Mouse (Mus musculus): ENCODE results near the gene AL731706.1. TPM values are rescaled to one million over a fixed set of nuclear protein-coding genes. Genes with fewer than 3 reads are reported as not detected.
"Not testable (repeated sequence)": the region's sequence is repeated elsewhere in the genome, so short reads cannot be mapped to it uniquely, and the experiment has no call there.

Gene AL731706.1
- polyA plus RNA-seq, 1 experiment: 47.9 TPM

DNA sequence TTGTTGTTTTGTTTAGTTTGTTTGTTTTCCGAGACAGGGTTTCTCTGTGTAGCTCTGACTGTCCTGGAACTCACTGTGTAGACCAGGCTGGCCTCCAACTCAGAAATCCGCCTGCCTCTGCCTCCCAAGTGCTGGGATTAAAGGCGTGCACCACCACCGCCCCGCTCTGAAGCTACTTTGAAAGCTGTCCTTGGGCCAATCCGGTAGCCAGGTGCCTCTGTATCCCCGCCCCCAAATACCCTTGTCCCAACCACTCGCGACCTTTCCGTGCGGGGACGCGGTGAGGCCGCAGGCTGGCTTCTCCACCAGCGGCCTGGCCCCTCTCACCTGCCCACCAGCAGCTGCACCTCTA is 497 bp downstream of the AL731706.1 start:
- Histone ChIP-seq H3K4me3 (ENCODE audit: insufficient read depth, low read depth, low read length) (peak overlapping the region; percentile 89), H3K27ac (replicated peaks; ENCODE audit: low read depth, low read length) (peak overlapping the region; percentile 99)
- H3K4me1 ChIP-seq (ENCODE audit: control insufficient read depth, insufficient read depth, insufficient read length, low read length): not testable (repeated sequence)

DNA sequence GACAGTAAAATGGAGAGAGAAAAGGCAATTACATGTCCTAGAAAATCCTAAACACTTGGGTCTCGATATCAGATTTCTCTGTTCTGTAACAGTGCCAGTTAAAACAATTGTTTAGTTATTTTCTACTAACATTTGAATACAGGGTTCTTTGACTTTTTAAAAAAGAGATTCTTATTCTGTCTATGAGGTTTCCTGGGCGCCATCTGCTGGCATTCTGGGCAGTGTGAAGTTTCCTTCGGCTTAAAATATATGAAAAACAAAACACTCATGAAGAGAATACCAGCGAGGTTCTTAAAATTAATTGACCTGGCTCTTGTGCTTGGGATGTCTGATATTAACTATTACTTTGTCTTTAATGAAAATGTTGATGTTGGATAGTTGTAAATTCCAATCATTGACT is 4.3 kb downstream of the AL731706.1 start:
- Histone ChIP-seq H3K4me3 (ENCODE audit: insufficient read depth, low read depth, low read length) (no peak overlapping the region), H3K27ac (replicated peaks; ENCODE audit: low read depth, low read length) (no peak overlapping the region), H3K4me1 (ENCODE audit: control insufficient read depth, insufficient read depth, insufficient read length, low read length) (no peaks in the 10 kb centered on the region)

DNA sequence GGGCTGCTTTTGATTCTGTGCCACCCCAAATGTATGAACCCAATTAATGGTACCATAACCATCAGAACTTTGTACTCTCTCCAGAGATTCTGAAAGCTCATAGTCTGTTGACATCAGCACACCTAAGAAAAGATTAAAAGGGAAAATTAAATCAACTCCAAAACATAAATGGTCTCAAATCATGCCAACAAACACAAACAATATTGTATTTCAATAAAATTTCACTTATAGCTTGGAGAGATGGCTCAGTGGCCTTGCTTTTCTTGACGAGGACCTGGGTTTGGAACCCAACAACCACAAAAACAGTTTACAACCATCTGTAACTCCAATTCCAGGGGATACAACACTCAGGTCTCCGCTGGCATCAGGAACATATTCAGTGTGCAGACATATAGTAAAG is 5.6 kb downstream of the AL731706.1 start, which contains the start of gene AL731706.2:
TSS of gene AL731706.2 (minus strand) at position 101 of the 400 bp plus-strand sequence.
- H3K4me1 ChIP-seq (ENCODE audit: control insufficient read depth, insufficient read depth, insufficient read length, low read length): no peaks in the 10 kb centered on the region
- H3K27ac ChIP-seq (replicated peaks; ENCODE audit: low read depth, low read length): no peak within 1 kb of the TSS
- H3K4me3 ChIP-seq (ENCODE audit: insufficient read depth, low read depth, low read length): no peak within 1 kb of the TSS

DNA sequence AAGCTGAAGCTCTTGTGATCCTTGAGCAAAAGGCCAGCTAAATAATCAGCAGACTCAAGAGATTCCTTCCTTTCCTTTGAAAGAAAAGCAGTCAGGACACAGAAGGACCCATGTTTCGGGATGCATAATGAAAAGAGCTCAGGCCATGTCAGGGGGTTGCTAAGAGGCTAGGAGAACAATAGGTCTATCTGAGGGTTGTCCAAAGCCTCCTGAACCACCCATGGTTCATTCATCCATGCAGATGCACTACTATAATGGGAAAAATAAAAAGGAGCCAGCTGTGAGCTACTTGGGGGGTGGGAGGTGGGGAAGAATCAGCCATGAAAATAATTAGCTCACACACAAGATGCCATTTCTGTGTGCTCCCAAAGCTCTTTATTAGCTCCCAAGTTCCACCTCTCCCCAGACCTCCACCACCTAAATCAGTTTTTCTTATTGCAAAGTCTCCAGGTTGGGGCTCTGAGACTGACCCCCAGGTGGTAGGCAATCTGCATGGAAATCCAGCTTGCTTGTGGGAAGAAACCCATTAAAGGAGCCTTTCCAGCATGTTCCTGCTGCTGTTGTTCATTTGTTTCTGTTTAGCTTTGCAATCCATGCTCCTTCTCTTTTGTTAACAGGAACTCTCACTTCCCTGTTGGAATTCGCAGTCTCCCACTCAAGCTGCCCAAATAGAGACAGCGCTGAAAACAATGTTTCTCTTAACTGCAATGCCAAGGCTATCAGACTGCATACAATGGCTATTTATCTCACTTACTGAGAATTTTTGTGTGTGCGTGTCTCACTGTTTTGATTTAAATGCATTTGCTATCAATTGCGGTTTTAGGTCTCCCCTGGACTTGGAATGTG is 36.4 kb downstream of the AL731706.1 start:
- no peak overlapping the region for H3K27ac ChIP-seq (replicated peaks; ENCODE audit: low read depth, low read length)
- no peaks in the 10 kb centered on the region for H3K4me1 ChIP-seq (ENCODE audit: control insufficient read depth, insufficient read depth, insufficient read length, low read length)
- no peak overlapping the region for H3K4me3 ChIP-seq (ENCODE audit: insufficient read depth, low read depth, low read length)

DNA sequence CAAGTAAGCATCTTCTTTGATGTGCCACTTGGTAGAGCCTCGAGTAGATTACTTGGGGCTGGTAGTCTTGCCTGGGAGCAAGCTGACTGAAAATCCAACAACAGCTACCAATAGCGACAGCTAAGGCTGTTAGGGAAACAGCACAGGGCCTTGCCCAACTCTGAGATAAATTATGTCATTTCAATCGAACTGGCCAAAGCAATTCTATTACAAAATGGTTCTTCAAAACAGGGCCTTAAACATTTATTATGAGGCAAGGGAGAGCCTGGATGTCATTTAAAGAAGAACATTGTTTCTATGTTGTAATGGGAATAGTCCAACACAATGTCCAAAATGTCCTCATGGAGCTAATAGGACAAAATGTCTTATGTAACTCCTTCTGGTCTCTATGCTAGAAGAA is 40.8 kb downstream of the AL731706.1 start:
- no peak overlapping the region for H3K4me3 ChIP-seq (ENCODE audit: insufficient read depth, low read depth, low read length)
- H3K4me1 ChIP-seq (ENCODE audit: control insufficient read depth, insufficient read depth, insufficient read length, low read length): no peaks in the 10 kb centered on the region
- H3K27ac ChIP-seq (replicated peaks; ENCODE audit: low read depth, low read length): no peak overlapping the region

DNA sequence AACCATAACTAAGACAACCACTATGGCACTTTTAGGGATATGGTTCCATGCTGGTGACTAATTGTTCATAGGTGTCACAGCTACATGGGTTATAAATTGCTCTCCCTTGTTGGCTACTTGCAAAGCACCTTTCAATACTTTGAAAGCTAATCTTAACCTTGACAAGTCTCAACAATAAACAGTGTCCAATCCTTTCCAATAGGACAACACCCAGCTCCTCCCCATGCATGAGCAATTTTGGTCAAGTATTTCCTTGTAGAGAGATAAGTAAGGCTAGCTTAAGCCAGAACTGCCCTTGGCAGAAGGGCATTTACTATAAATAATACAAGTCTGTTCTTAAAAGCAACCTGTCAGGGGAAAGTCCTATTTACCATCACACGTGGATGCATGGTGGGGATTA is 53.2 kb downstream of the AL731706.1 start:
- Histone ChIP-seq H3K4me1 (ENCODE audit: control insufficient read depth, insufficient read depth, insufficient read length, low read length) (no peaks in the 10 kb centered on the region), H3K27ac (replicated peaks; ENCODE audit: low read depth, low read length) (no peak overlapping the region), H3K4me3 (ENCODE audit: insufficient read depth, low read depth, low read length) (no peak overlapping the region)

DNA sequence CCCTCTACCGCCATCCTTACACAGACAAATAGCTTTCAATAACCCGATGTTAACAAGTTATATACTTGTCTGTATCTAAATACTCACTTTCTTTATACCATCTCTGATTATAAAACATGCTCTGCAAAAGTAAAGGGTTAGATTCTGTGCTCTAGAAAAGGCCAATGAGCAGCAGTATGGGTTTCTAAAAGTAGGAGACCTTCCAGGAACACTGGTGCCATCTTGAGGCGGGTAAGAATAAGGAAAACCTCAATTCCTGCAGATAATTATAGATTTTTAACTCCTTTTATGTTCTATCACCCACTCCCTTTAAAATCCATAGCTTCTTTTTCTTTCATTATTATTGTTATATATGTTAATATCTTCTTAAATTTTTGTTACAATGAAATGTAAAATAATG is 55.3 kb downstream of the AL731706.1 start:
- H3K4me3 ChIP-seq (ENCODE audit: insufficient read depth, low read depth, low read length): no peak overlapping the region
- H3K4me1 ChIP-seq (ENCODE audit: control insufficient read depth, insufficient read depth, insufficient read length, low read length): no peaks in the 10 kb centered on the region
- H3K27ac ChIP-seq (replicated peaks; ENCODE audit: low read depth, low read length): no peak overlapping the region

DNA sequence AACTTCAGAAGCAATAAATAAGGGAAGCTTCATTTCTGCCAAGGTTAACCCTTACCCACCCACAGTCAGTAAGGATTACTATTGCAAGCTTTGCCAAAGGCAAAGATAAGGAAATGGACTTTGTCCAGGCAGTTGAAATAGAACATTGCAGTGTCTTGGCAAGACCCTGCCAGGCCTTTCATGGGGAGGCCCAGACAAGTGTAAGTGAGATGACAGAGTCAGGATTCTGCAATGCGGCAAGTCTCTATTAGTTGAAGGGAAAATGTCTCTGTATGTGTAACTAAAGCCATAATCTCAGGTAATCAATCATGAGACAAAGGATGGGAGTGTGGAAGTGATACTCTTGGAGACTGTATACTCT is 56.5 kb downstream of the AL731706.1 start:
- Histone ChIP-seq H3K27ac (replicated peaks; ENCODE audit: low read depth, low read length) (no peak overlapping the region), H3K4me3 (ENCODE audit: insufficient read depth, low read depth, low read length) (no peak overlapping the region), H3K4me1 (ENCODE audit: control insufficient read depth, insufficient read depth, insufficient read length, low read length) (no peaks in the 10 kb centered on the region)

DNA sequence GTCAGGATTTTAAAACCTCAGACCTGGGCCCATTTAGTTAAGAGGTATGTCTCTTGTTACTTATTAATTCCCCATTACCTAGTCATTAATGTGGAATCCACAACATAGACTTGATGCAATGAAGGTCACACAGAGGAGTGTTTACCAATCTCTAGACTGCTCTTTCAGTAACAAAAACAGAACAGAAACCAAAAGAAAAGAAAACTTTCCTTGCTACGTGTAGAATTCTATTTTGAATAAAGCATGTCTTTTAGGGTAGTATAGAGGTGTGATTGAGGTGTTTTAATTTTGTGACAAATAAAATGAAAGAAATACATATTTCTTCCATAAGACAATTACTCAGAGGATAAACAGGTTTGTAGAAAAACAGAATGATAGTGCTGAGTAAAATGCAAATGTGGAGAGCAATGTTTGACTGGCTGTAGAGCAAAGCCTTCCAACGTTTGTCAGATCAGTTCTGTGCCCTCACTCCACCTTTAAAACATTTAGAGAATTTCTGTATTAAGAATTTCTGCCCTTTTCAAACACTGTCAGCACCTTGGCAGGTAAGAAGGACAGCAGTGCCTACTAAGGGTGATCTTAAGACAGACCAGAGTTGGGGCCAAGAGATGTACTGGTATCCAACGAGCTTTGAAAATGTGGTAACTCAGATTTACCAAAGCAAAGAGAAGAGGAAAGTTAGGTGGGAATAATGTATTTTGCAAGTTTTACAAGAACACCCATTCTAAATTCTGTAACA is 57.0 kb downstream of the AL731706.1 start:
- no peak overlapping the region for H3K27ac ChIP-seq (replicated peaks; ENCODE audit: low read depth, low read length)

DNA sequence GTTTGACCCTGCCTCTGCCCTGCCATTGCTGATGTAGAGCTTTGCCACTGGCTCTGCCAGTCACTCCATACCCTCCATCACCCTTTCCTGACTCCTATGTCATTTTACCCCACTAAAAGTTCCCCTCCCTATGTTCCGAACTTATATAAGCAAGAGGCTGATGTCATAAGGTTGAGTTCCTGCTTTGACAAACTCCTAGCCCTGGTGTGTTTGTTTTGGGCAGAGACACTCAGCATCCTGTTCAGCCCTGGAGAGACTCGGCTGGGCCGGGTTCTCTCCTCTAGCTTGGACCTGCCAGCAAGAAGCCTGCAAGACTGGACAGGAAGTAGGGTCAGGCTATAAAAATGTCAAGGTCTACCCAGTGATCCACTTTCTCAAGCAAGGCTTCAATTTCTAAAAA is 58.3 kb downstream of the AL731706.1 start:
- H3K4me1 ChIP-seq (ENCODE audit: control insufficient read depth, insufficient read depth, insufficient read length, low read length): no peaks in the 10 kb centered on the region
- H3K27ac ChIP-seq (replicated peaks; ENCODE audit: low read depth, low read length): peak overlapping the region; percentile 24; the same call in 1 of the 2 replicates
- H3K4me3 ChIP-seq (ENCODE audit: insufficient read depth, low read depth, low read length): no peak overlapping the region

More for the DNA sequence above, 57.0 kb downstream of the AL731706.1 start:
- Histone ChIP-seq H3K4me1 (ENCODE audit: control insufficient read depth, insufficient read depth, insufficient read length, low read length) (no peaks in the 10 kb centered on the region), H3K4me3 (ENCODE audit: insufficient read depth, low read depth, low read length) (no peak overlapping the region)

Other genes starting within 250 kb of the AL731706.1 start
- gene Snap25, start 177.9 kb downstream of the AL731706.1 start, polyA plus RNA-seq (2012; ENCODE audit: insufficient read depth, insufficient read length, missing spikeins): not detected in 2 replicates
- 11.7 and 40.9 TPM in 2 replicates for gene AL731706.2, start 5.7 kb downstream of the AL731706.1 start, polyA plus RNA-seq (2012; ENCODE audit: insufficient read depth, insufficient read length, missing spikeins)
- gene Slx4ip, start 171 bp downstream of the AL731706.1 start, polyA plus RNA-seq (2012; ENCODE audit: insufficient read depth, insufficient read length, missing spikeins): 2.1 and 3.3 TPM in 2 replicates
- 68.1 and 79.3 TPM in 2 replicates for gene Mkks, start within 50 bp of the AL731706.1 start, polyA plus RNA-seq (2012; ENCODE audit: insufficient read depth, insufficient read length, missing spikeins)
- 7.9 and 11.2 TPM in 2 replicates for gene Jag1, start 225.3 kb upstream of the AL731706.1 start, polyA plus RNA-seq (2012; ENCODE audit: insufficient read depth, insufficient read length, missing spikeins)